Mouse (Mus musculus) T-helper 2 cell (primary cell): ENCODE measurements around the gene Psmd1.

Experiments
- in situ Hi-C: fragments of 300-600 bp; cut with MboI, MseI; formaldehyde crosslinking; loops from one replicate; pipeline ENCODE4 v1.15.1; 2025; ENCODE audit warnings: high pct_unique_total_duplicates

Gene Psmd1

DNA sequence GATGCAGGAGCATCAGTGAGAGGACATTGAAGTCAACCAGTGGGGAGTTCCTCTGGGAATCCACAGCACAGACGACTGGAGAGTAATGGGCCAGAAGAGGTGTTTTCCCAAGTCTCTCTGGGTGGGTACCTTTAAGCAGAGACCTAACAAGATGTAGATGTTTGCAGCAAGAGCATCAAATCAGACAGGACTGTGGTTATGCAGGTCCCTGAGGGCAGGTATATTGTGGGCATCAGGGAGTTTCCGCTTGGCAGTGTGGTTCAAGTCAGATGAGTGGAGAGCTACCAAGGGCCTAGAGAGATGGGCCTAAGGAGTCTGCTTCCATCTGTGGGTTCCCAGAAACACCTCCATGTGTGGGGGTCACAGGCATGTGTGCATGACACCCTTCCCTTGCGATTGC is 91.9 kb downstream of the Psmd1 start:
- in situ Hi-C loops: no loop called here

DNA sequence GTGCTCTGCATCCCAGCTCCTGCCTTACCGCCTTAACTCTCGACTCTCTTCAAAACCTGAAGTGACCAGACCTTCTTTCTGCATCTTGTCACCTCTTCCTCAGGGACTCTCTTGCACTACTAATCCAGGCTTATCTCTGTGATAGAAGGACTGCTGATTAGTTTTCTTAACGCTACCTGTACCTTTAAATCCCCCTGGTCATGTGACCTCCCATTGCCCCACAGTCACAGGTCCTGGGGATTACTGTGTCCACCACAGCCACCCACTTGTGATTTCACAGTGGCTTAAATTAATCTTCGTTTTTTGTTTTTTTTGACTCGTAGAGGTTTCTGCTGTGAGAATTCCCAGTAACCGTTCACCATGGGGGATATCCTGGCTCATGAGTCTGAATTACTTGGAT is 92.4 kb downstream of the Psmd1 start:
- in situ Hi-C loops: no loop called here

DNA sequence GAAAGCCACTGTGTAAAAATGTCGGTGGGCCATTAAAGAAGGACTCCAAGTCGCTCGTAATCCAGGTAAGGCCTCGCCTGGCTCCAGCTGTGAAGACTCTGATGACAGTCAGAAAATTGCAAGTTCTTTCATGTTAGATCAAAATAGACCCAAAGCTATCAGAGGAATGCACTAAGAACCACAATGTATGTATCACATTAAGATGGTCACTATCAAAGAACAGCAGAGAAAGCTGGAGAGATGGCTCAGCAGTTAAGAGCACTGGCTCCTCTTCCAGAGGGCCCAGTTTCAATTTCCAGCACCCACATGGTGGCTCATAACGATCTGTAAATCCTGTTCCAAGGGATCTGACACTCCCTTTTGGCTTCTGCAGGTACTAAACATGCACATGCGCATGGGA is 95.9 kb downstream of the Psmd1 start:
- in situ Hi-C loops: no loop called here

DNA sequence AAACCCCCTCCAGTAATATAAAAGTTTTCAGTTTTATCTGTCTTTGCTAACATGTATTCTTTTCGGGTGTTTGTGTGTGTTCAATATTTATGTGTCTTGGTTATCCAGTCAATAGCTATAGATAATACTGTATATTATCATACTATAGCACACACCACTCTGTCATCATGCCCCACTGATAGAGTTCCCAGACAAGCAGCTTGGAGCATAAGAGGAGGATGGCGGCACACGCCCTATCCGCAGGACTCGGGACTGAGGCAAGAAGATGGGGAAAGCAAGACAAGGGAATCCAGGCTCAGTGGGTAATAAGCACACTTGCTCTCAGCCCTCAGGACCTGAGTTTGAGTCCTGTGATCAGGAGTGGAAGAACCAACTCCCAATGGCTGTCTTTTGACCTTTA is 96.3 kb downstream of the Psmd1 start:
- in situ Hi-C loops: no loop called here

DNA sequence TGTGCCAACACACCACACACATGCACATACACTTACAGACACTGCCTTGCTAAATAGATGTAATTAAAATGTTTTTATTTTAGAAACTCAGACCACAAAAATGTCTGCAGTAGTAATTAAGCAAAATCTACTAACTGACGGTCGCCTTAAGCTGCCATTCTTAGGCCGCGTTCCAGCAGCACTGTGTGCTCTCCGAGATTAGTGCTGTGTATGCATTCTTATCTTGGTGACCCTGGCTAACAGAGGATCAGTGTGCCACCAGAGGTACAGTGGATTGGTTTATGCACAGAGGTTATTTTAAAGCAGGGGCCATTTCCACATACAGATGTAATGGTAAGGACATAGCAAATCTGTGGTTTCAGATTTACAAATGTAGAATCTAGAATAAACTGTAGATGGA is 96.9 kb downstream of the Psmd1 start:
- in situ Hi-C loops: no loop called here

DNA sequence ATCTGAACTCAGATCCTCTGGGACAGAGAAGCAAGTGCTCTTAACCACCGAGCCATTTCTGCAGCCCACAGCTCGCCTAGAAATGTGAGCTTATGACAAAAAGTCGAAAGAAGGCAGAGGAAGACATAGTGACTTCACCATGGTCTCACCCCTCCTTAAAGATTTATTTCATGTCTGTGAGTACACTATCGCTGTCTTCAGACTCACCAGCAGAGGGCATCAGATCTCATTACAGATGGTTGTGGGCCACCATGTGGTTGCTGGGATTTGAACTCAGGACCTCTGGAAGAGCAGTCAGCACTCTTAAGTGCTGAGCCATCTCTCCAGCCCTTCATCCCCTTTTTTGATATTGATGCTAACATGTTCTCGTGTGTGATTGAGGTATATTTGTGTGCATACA is 110.4 kb downstream of the Psmd1 start:
- in situ Hi-C loops: loop anchor here (5.0 kb wide), 1 partner anchor 163 kb away; no protein-coding TSS in a partner anchor

DNA sequence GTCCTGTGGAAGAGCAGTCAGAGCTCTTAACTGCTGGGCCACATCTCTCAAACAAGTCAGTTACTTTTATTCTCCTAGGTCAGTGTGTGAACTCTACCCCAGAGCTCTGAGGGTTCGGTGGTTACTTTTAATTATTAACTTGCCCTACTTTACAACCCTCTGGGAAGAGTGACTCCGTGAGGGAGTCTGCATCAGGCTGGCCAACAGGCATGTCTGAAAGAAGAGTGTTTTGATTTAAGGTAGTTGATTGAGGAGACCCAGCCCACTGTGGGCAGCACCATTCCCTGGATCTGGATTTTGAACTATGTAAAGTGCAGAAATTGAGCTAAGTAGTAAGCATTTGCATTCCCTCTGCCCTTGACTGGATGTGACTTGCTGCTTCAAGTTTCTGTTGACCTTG is 111.9 kb downstream of the Psmd1 start:
- in situ Hi-C loops: loop anchor here (5.0 kb wide), 1 partner anchor 161 kb away; no protein-coding TSS in a partner anchor

DNA sequence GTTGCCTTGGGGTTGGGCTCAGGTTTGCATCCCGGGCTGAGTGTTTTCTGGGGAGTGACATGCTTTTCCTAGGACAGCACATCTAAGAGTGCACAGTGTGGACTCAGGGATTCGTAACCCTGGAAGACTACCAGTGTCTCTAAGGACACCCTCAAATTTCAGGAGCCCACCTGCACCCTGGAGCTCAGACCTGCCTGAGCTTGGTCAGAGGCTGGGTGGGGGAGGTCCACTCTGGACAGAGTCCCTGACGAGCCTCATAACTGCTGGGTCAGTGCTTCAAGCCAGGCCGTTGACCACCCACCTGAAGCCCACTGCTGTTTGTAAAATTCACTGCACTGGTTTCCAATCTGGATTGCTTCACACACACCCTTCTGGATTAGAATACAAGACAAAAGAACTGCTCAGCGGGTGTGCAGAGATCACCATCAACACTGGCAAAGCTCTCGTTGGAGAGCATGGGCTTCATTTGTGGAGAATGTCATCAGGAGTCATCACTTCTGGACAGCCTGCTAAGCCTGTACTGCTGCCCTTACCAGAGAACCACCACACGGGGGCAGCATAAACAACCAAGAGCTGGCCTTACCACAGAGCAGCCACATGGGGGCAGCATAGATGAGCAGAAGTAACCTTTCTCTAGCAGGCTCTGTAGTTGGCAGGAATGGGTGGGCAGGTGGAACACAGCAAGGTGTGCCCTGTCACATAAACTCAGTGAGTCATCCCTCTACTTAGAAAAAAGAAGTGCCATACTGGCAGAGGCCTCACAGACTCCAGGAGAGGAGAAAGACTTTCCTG is 114.5 kb downstream of the Psmd1 start:
- in situ Hi-C loops: loop anchor here (5.0 kb wide), 1 partner anchor 159 kb away; no protein-coding TSS in a partner anchor

DNA sequence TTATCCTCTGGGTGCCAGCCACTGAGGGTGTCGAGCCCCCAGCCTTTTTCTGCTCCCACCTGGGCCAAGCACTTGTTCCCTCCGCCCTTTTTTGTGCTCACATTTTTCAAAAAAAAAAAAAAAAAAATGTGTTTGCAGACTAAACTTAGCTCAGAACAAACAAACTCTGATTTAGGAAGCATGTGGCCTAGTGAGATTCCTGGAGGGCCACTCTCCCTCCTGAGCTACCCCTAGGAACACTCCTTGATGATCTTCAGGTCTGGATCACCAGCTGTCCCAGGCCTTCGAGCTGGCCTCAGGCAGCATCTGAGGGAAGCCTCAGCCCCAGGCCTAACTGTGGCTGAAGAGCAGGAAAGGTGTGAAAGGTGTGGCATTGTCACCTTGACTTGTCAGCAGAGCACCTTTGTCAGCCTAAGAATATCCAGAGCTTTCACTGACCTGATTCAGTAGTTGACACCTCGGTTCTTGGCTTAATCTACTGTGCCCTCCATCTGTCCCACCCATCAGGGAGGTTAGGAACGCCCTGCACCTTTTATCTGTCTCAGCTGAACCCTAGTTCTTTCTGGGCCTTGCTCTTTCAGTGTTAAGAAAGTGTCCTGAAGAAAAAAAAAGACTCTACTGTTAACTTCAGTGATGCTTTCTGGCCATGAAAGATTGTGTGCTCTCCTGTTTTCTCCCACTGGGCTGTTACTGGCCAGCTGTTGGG is 118.0 kb downstream of the Psmd1 start:
- in situ Hi-C loops: no loop called here

DNA sequence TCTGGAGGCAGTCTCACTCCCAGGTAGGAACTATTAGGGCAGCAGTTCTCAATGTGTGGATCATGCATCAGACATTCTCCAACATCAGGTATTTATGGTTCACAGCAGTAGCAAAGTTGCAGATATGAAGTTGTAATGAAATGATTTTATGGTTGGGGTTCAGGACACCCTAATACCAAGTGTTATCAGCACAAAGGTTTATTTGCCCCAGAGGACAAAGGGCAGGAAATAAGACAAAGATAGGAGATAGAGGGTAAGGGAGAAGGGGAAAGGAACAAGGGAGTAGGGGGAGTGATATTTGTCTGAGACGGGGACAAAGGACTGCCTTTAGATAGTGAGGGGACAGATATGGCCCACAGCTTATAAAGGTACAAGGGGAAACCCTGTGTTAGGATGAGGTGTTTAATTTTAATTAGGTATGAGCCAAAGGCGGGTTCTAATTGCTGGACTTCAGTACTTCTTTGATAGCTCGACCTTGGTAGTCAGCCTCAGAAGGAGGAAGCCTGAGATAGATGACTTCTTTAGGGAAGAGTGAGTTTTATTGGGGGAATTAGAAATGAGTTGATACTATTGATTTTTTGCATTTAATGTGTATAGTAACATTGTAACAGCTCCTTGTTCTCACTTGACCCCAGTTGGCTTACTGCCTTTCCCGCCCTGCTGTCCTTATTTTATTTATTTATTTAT is 119.5 kb downstream of the Psmd1 start:
- in situ Hi-C loops: no loop called here

DNA sequence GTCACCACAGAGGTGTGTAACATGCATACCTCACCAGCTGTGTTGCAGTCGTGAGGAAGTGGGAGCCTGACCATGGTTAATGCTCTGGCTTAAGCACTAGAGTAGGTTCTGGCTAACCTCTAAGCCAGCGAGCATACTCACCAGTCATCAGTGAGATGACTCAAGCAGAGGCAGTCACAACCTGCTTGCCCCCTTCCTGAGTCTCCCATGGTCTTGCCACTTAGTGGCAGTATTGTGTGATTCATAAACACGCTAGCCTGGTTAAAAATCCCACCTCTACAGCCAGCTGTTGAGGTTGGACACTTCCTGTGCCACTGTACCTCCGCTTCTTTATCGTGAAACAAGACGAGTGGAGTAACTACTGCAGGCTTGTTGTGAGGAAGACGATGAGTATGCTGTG is 122.6 kb downstream of the Psmd1 start:
- in situ Hi-C loops: no loop called here

DNA sequence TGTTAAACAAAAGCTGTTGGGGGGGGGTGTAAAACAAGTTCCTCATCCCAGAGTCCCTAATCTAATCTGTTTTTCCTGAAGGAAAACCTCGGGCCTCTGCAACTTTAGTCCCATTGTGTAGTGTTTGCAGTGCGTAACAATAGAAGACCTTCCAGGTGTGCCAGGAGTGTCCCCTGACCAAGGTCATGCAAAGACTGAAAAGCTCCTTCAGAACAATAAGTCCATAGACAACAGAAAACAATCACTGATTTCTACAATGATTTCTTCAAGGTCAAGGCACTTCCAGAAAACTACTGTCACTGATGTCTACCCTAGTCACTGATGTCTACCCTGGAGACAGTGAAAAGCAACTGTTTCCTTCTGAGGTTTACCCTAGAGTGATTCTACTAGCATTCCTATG is 123.7 kb downstream of the Psmd1 start:
- in situ Hi-C loops: no loop called here

DNA sequence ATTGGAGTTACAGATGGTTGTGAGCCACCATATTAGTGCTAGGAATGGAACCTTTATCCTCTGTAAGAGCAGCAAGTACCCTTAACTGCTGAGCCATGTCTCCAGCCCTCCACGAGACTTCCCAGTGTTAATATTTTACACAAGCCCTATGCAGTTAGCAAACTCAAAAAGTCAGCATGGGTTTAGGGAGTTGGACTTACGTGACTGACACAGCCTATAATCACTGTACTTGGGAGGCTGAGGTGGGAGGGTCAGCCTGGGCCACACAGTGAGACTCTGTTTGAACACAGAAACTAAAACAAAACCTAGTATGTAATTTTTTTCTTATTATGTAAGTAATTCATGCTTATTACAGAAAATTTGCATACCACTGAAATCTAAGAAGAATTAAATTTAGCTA is 124.1 kb downstream of the Psmd1 start:
- in situ Hi-C loops: no loop called here
